ENCODE assay signal across 9 mouse cellular contexts in genomic region chr3:35693551-35693950, GRCm38 (mm10).
"Had no signal": no experiment of that assay in that cellular context is flagged by ENCODE, and none has a peak within 500 bp of the region (broad histone marks: within the 10 kb centered on the region; RNA-seq: fewer than 3 reads in every experiment).

No protein-coding gene starts in this region.

- H3K4me1 ChIP-seq: limb, embryonic 12.5 days; limb, embryonic 15.5 days; lung, embryonic 15.5 days; midbrain, embryonic 12.5 days; neural tube, embryonic 13.5 days had no signal

- H3K27me3 ChIP-seq: limb, embryonic 12.5 days; limb, embryonic 15.5 days; lung, embryonic 15.5 days; midbrain, embryonic 12.5 days; neural tube, embryonic 13.5 days had no signal

- H3K9me3 ChIP-seq: limb, embryonic 12.5 days; limb, embryonic 15.5 days; lung, embryonic 15.5 days; midbrain, embryonic 12.5 days; neural tube, embryonic 13.5 days had no signal

- H3K9ac ChIP-seq: limb, embryonic 12.5 days; limb, embryonic 15.5 days; liver, embryonic 14.5 days; liver, postnatal 0 days; lung, embryonic 15.5 days; midbrain, embryonic 12.5 days; neural tube, embryonic 13.5 days had no signal

- H3K36me3 ChIP-seq: limb, embryonic 12.5 days; limb, embryonic 15.5 days; lung, embryonic 15.5 days; midbrain, embryonic 12.5 days; neural tube, embryonic 13.5 days had no signal

- H3K27ac ChIP-seq: limb, embryonic 12.5 days; limb, embryonic 15.5 days; liver, embryonic 14.5 days; lung, embryonic 15.5 days; midbrain, embryonic 12.5 days; neural tube, embryonic 13.5 days had no signal

- H3K4me2 ChIP-seq: limb, embryonic 12.5 days; limb, embryonic 15.5 days; liver, embryonic 11.5 days; lung, embryonic 15.5 days; midbrain, embryonic 12.5 days; neural tube, embryonic 13.5 days had no signal

- H3K4me3 ChIP-seq: limb, embryonic 12.5 days; limb, embryonic 15.5 days; lung, embryonic 15.5 days; midbrain, embryonic 12.5 days; myocyte; neural tube, embryonic 13.5 days had no signal
